Mouse (Mus musculus) hindbrain, embryonic 10.5 days (tissue): ENCODE measurements around the gene Rpl10a. TPM values are rescaled to one million over a fixed set of nuclear protein-coding genes. Genes with fewer than 3 reads are reported as not detected.

Source experiments
- DNase-seq: peaks from one replicate; pipeline ENCODE4 v3.0.0-alpha.2; 2017; ENCODE audit warnings: low spot score
- H3K27ac ChIP-seq: fragments of 300-500 bp; sonication (generic); 2 replicates; pipeline ENCODE4 v1.5.1; 2016; ENCODE audit warnings: mild to moderate bottlenecking, moderate library complexity
- H3K27me3 ChIP-seq: fragments of 300-500 bp; sonication (generic); 2 replicates; pipeline ENCODE4 v1.6.1; 2016; ENCODE audit warnings: mild to moderate bottlenecking; ENCODE audit not compliant: poor library complexity, insufficient read depth, severe bottlenecking
- H3K36me3 ChIP-seq: fragments of 300-500 bp; sonication (generic); 2 replicates; pipeline ENCODE4 v1.6.1; 2016; ENCODE audit warnings: mild to moderate bottlenecking, moderate library complexity
- H3K4me1 ChIP-seq: fragments of 300-500 bp; sonication (generic); replicated peaks from 2 replicates; pipeline ENCODE4 v1.6.1; 2016; ENCODE audit warnings: mild to moderate bottlenecking
- H3K4me3 ChIP-seq: fragments of 300-500 bp; sonication (generic); 2 replicates; pipeline ENCODE4 v1.5.1; 2016; ENCODE audit warnings: mild to moderate bottlenecking, moderate library complexity
- H3K9me3 ChIP-seq: fragments of 300-500 bp; sonication (generic); 2 replicates; pipeline ENCODE4 v1.6.1; 2016; ENCODE audit warnings: mild to moderate bottlenecking, moderate library complexity
- WGBS: fragments of 180-500 bp; shearing (Covaris S2); methylation state at CpG from one replicate; pipeline ENCODE4 v1.1.7; 2016; 5-methylcytosine and 5-hydroxymethylcytosine counted together
- polyA plus RNA-seq: library from polyadenylated mRNA; unstranded; fragments of >200 nt; fragmentation: Nextera tagmentation; extraction: Ambion mirVana; gene quantifications from 2 replicates; pipeline ENCODE4 v1.2.1, GENCODE M21; 2016

Gene Rpl10a
- 439 and 483 TPM in 2 replicates for polyA plus RNA-seq

GRCm38 (mm10) chr17:28328366-28328928 lies at the start of gene Rpl10a:
Rpl10a (plus strand) TSS chr17:28328471.
- Histone ChIP-seq H3K9me3 (peaks cover 6% of the 10 kb centered on the region; the same call in 1 of the 2 replicates), H3K27ac (peak within 1 kb of the TSS; percentile 98), H3K4me3 (peak within 1 kb of the TSS; percentile 98), H3K27me3 (0 out of 2 replicates have a peak, but pooled peaks cover 5% of the 10 kb centered on the region), H3K36me3 (peaks cover 78% of the 10 kb centered on the region), H3K4me1 (peaks cover 60% of the 10 kb centered on the region)
- peak; percentile 98 for DNase-seq
- under 1% methylated on average over 67 of the region's 67 CpGs for WGBS

- Histone ChIP-seq H3K36me3 (no peaks in the 10 kb centered on the region), H3K27ac (peak overlapping the region; percentile 67), H3K27me3 (no peaks in the 10 kb centered on the region), H3K9me3 (no peaks in the 10 kb centered on the region), H3K4me1 (peaks cover 40% of the 10 kb centered on the region), H3K4me3 (no peak overlapping the region)
- 57% methylated on average over 4 of the region's 4 CpGs for WGBS
- no peak for DNase-seq
Observed at GRCm38 (mm10) chr17:28279236-28279635, 49.0 kb upstream of the Rpl10a start.

- Histone ChIP-seq H3K9me3 (no peaks in the 10 kb centered on the region), H3K27ac (peak overlapping the region; percentile 67), H3K27me3 (no peaks in the 10 kb centered on the region), H3K4me1 (peaks cover 47% of the 10 kb centered on the region), H3K36me3 (no peaks in the 10 kb centered on the region), H3K4me3 (no peak overlapping the region)
- DNase-seq = no peak
- 71% methylated on average over 15 of the region's 15 CpGs for WGBS
Observed at GRCm38 (mm10) chr17:28279780-28280422, 48.4 kb upstream of the Rpl10a start.

GRCm38 (mm10) chr17:28280423-28280800 lies 47.9 kb upstream of the Rpl10a start:
- peaks cover 52% of the 10 kb centered on the region for H3K4me1 ChIP-seq
- WGBS = 73% methylated on average over 7 of the region's 7 CpGs
- no peaks in the 10 kb centered on the region for H3K27me3 ChIP-seq
- no peak for DNase-seq
- no peaks in the 10 kb centered on the region for H3K9me3 ChIP-seq
- H3K4me3 ChIP-seq = no peak overlapping the region
- peak overlapping the region; percentile 67 for H3K27ac ChIP-seq
- no peaks in the 10 kb centered on the region for H3K36me3 ChIP-seq

GRCm38 (mm10) chr17:28280831-28281377 lies 47.4 kb upstream of the Rpl10a start:
- Histone ChIP-seq H3K36me3 (no peaks in the 10 kb centered on the region), H3K4me1 (peaks cover 57% of the 10 kb centered on the region), H3K9me3 (no peaks in the 10 kb centered on the region), H3K4me3 (no peak overlapping the region), H3K27me3 (no peaks in the 10 kb centered on the region), H3K27ac (peak overlapping the region; percentile 67)
- WGBS = 52% methylated on average over 5 of the region's 5 CpGs
- no peak for DNase-seq

- Histone ChIP-seq H3K36me3 (0 out of 2 replicates have a peak, but pooled peaks cover 1% of the 10 kb centered on the region), H3K9me3 (no peaks in the 10 kb centered on the region), H3K4me3 (no peak overlapping the region), H3K27me3 (no peaks in the 10 kb centered on the region), H3K27ac (no peak overlapping the region), H3K4me1 (peaks cover 67% of the 10 kb centered on the region)
- DNase-seq = no peak
- WGBS = 93% methylated on average over 7 of the region's 7 CpGs
Observed at GRCm38 (mm10) chr17:28281866-28282441, 46.3 kb upstream of the Rpl10a start.

GRCm38 (mm10) chr17:28283199-28283598 lies 45.1 kb upstream of the Rpl10a start:
- WGBS = 94% methylated on average over 10 of the region's 10 CpGs
- Histone ChIP-seq H3K27ac (no peak overlapping the region), H3K36me3 (0 out of 2 replicates have a peak, but pooled peaks cover 4% of the 10 kb centered on the region), H3K4me1 (peaks cover 66% of the 10 kb centered on the region), H3K9me3 (no peaks in the 10 kb centered on the region), H3K27me3 (no peaks in the 10 kb centered on the region), H3K4me3 (no peak overlapping the region)
- DNase-seq = no peak

GRCm38 (mm10) chr17:28286133-28286532 lies 42.1 kb upstream of the Rpl10a start:
- H3K9me3 ChIP-seq = no peaks in the 10 kb centered on the region
- peaks cover 43% of the 10 kb centered on the region for H3K4me1 ChIP-seq
- no peak for DNase-seq
- no peak overlapping the region for H3K4me3 ChIP-seq
- 86% methylated on average over 10 of the region's 10 CpGs for WGBS
- H3K36me3 ChIP-seq = 0 out of 2 replicates have a peak, but pooled peaks cover 4% of the 10 kb centered on the region
- no peaks in the 10 kb centered on the region for H3K27me3 ChIP-seq
- peak overlapping the region; percentile 72 for H3K27ac ChIP-seq

- H3K27ac ChIP-seq = peak overlapping the region; percentile 72; the same call in 1 of the 2 replicates
- peaks cover 6% of the 10 kb centered on the region for H3K36me3 ChIP-seq
- peaks cover 35% of the 10 kb centered on the region for H3K4me1 ChIP-seq
- no peak overlapping the region for H3K4me3 ChIP-seq
- H3K27me3 ChIP-seq = no peaks in the 10 kb centered on the region
- WGBS = 40% methylated on average over 5 of the region's 5 CpGs
- DNase-seq = no peak
- H3K9me3 ChIP-seq = 0 out of 2 replicates have a peak, but pooled peaks cover under 1% of the 10 kb centered on the region
Observed at GRCm38 (mm10) chr17:28286964-28287363, 41.3 kb upstream of the Rpl10a start.

- 87% methylated on average over 8 of the region's 8 CpGs for WGBS
- DNase-seq = no peak
Observed at GRCm38 (mm10) chr17:28287578-28287977, 40.7 kb upstream of the Rpl10a start.

GRCm38 (mm10) chr17:28287980-28288379 lies 40.3 kb upstream of the Rpl10a start:
- Histone ChIP-seq H3K9me3 (peaks cover 6% of the 10 kb centered on the region; the same call in 1 of the 2 replicates), H3K36me3 (peaks cover 15% of the 10 kb centered on the region), H3K4me3 (no peak overlapping the region), H3K27me3 (no peaks in the 10 kb centered on the region), H3K4me1 (peaks cover 35% of the 10 kb centered on the region), H3K27ac (no peak overlapping the region)
- no peak for DNase-seq
- WGBS = 78% methylated on average over 5 of the region's 5 CpGs

More at GRCm38 (mm10) chr17:28287578-28287977, 40.7 kb upstream of the Rpl10a start:
- H3K9me3 ChIP-seq = peaks cover 6% of the 10 kb centered on the region; the same call in 1 of the 2 replicates
- no peak overlapping the region for H3K27ac ChIP-seq
- no peaks in the 10 kb centered on the region for H3K27me3 ChIP-seq
- no peak overlapping the region for H3K4me3 ChIP-seq
- peaks cover 13% of the 10 kb centered on the region for H3K36me3 ChIP-seq
- peaks cover 35% of the 10 kb centered on the region for H3K4me1 ChIP-seq

GRCm38 (mm10) chr17:28290262-28290661 lies 38.0 kb upstream of the Rpl10a start:
- Histone ChIP-seq H3K4me1 (peaks cover 41% of the 10 kb centered on the region), H3K27me3 (no peaks in the 10 kb centered on the region), H3K27ac (no peak overlapping the region), H3K4me3 (no peak overlapping the region), H3K9me3 (peaks cover 6% of the 10 kb centered on the region; the same call in 1 of the 2 replicates), H3K36me3 (peaks cover 18% of the 10 kb centered on the region)
- DNase-seq = no peak
- 72% methylated on average over 3 of the region's 3 CpGs for WGBS
